Mouse (Mus musculus) embryonic facial prominence, embryonic 10.5 days (tissue): Measurements from ENCODE around the gene Taf8. TPM values are rescaled to one million over a fixed set of nuclear protein-coding genes. Genes with fewer than 3 reads are reported as not detected.
A peak's percentile ranks its signal among the peaks of the same experiment; 100 is the strongest.

Experiments used
- DNase-seq: peaks from one replicate; pipeline ENCODE4 v3.0.0-alpha.2; 2017; ENCODE audit warnings: low spot score
- H3K27ac ChIP-seq: fragments of 300-500 bp; sonication (generic); replicated peaks from 2 replicates; pipeline ENCODE4 v1.5.1; 2016; ENCODE audit warnings: mild to moderate bottlenecking
- H3K27me3 ChIP-seq: fragments of 300-500 bp; sonication (generic); replicated peaks from 2 replicates; pipeline ENCODE4 v1.6.1; 2016; ENCODE audit warnings: low read depth, mild to moderate bottlenecking; ENCODE audit not compliant: poor library complexity, severe bottlenecking
- H3K36me3 ChIP-seq: fragments of 300-500 bp; sonication (generic); replicated peaks from 2 replicates; pipeline ENCODE4 v1.6.1; 2016; ENCODE audit warnings: mild to moderate bottlenecking, moderate library complexity
- H3K4me1 ChIP-seq: fragments of 300-500 bp; sonication (generic); 2 replicates; pipeline ENCODE4 v1.6.1; 2016
- H3K4me3 ChIP-seq: fragments of 300-500 bp; sonication (generic); 2 replicates; pipeline ENCODE4 v1.5.1; 2016; ENCODE audit warnings: mild to moderate bottlenecking, moderate library complexity
- H3K9me3 ChIP-seq: fragments of 300-500 bp; sonication (generic); 2 replicates; pipeline ENCODE4 v1.6.1; 2016; ENCODE audit warnings: mild to moderate bottlenecking
- WGBS: fragments of 180-500 bp; shearing (Covaris S2); methylation state at CpG from one replicate; pipeline ENCODE4 v1.1.7; 2016; 5-methylcytosine and 5-hydroxymethylcytosine counted together
- polyA plus RNA-seq: library from polyadenylated mRNA; unstranded; fragments of >200 nt; fragmentation: Nextera tagmentation; extraction: Ambion mirVana; gene quantifications from 2 replicates; pipeline ENCODE4 v1.2.1, GENCODE M21; 2016

Gene Taf8
- polyA plus RNA-seq, 1 experiment from 2014 or later: 32.0 TPM

GRCm38 (mm10) chr17:47528919-47529318 is 26.8 kb upstream of the Taf8 start:
- H3K4me1 ChIP-seq: peaks cover 35% of the 10 kb centered on the region
- no peaks in the 10 kb centered on the region for H3K36me3 ChIP-seq
- no peaks in the 10 kb centered on the region for H3K27me3 ChIP-seq
- no peaks in the 10 kb centered on the region for H3K9me3 ChIP-seq
- H3K27ac ChIP-seq: peak overlapping the region; percentile 74
- no peak overlapping the region for H3K4me3 ChIP-seq
- DNase-seq: no peak
- 60% methylated on average over 8 of the region's 8 CpGs for WGBS

- no peaks in the 10 kb centered on the region for H3K9me3 ChIP-seq
- H3K36me3 ChIP-seq: no peaks in the 10 kb centered on the region
- peak; percentile 61 for DNase-seq
- WGBS: 42% methylated on average over 10 of the region's 10 CpGs
- H3K4me1 ChIP-seq: peaks cover 46% of the 10 kb centered on the region
- H3K27ac ChIP-seq: peak overlapping the region; percentile 89
- H3K4me3 ChIP-seq: peak overlapping the region; percentile 30; the same call in 1 of the 2 replicates
- H3K27me3 ChIP-seq: no peaks in the 10 kb centered on the region
These were observed 25.6 kb upstream of the Taf8 start for GRCm38 (mm10) chr17:47527581-47528300.

- Histone ChIP-seq H3K27ac (peak overlapping the region; percentile 89), H3K4me1 (peaks cover 54% of the 10 kb centered on the region), H3K27me3 (no peaks in the 10 kb centered on the region), H3K4me3 (no peak overlapping the region; the same call in 1 of the 2 replicates), H3K9me3 (no peaks in the 10 kb centered on the region), H3K36me3 (no peaks in the 10 kb centered on the region)
- 88% methylated on average over 17 of the region's 17 CpGs for WGBS
- DNase-seq: no peak
These were observed 24.9 kb upstream of the Taf8 start for GRCm38 (mm10) chr17:47526856-47527520.

- WGBS: 93% methylated on average over 6 of the region's 6 CpGs
These were observed 22.9 kb upstream of the Taf8 start for GRCm38 (mm10) chr17:47524991-47525390.

GRCm38 (mm10) chr17:47524055-47524454 is 22.0 kb upstream of the Taf8 start:
- H3K36me3 ChIP-seq: no peaks in the 10 kb centered on the region
- H3K4me3 ChIP-seq: no peak overlapping the region
- H3K9me3 ChIP-seq: no peaks in the 10 kb centered on the region
- 0 out of 2 replicates have a peak overlapping the region, but pooled peaks have one; percentile 91 for H3K27ac ChIP-seq
- DNase-seq: no peak
- H3K27me3 ChIP-seq: no peaks in the 10 kb centered on the region
- H3K4me1 ChIP-seq: peaks cover 65% of the 10 kb centered on the region
- 76% methylated on average over 8 of the region's 8 CpGs for WGBS

More at GRCm38 (mm10) chr17:47524991-47525390, 22.9 kb upstream of the Taf8 start:
- Histone ChIP-seq H3K4me3 (no peak overlapping the region), H3K4me1 (peaks cover 61% of the 10 kb centered on the region), H3K9me3 (no peaks in the 10 kb centered on the region), H3K27ac (no peak overlapping the region), H3K27me3 (no peaks in the 10 kb centered on the region), H3K36me3 (no peaks in the 10 kb centered on the region)
- no peak for DNase-seq

GRCm38 (mm10) chr17:47523211-47523682 is 21.2 kb upstream of the Taf8 start:
- Histone ChIP-seq H3K27ac (peak overlapping the region; percentile 91), H3K4me1 (peaks cover 63% of the 10 kb centered on the region), H3K9me3 (no peaks in the 10 kb centered on the region), H3K4me3 (peak overlapping the region; percentile 21; the same call in 1 of the 2 replicates), H3K27me3 (no peaks in the 10 kb centered on the region), H3K36me3 (no peaks in the 10 kb centered on the region)
- DNase-seq: no peak
- 71% methylated on average over 18 of the region's 18 CpGs for WGBS

- H3K4me3 ChIP-seq: no peak overlapping the region
- peaks cover 63% of the 10 kb centered on the region for H3K4me1 ChIP-seq
- no peaks in the 10 kb centered on the region for H3K27me3 ChIP-seq
- WGBS: 63% methylated on average over 4 of the region's 4 CpGs
- DNase-seq: no peak
- no peaks in the 10 kb centered on the region for H3K36me3 ChIP-seq
- H3K9me3 ChIP-seq: no peaks in the 10 kb centered on the region
- H3K27ac ChIP-seq: peak overlapping the region; percentile 91
These were observed 20.4 kb upstream of the Taf8 start for GRCm38 (mm10) chr17:47522536-47522935.

GRCm38 (mm10) chr17:47521551-47522258 is 19.6 kb upstream of the Taf8 start:
- 2% methylated on average over 17 of the region's 17 CpGs for WGBS
- Histone ChIP-seq H3K27ac (peak overlapping the region; percentile 91), H3K36me3 (no peaks in the 10 kb centered on the region), H3K9me3 (no peaks in the 10 kb centered on the region), H3K4me3 (peak overlapping the region; percentile 47), H3K4me1 (peaks cover 56% of the 10 kb centered on the region), H3K27me3 (no peaks in the 10 kb centered on the region)
- peak; percentile 87 for DNase-seq

GRCm38 (mm10) chr17:47518205-47518604 is 16.1 kb upstream of the Taf8 start:
- peaks cover 52% of the 10 kb centered on the region for H3K4me1 ChIP-seq
- WGBS: 40% methylated on average over 8 of the region's 8 CpGs
- peak; percentile 42 for DNase-seq
- H3K9me3 ChIP-seq: no peaks in the 10 kb centered on the region
- H3K4me3 ChIP-seq: peak overlapping the region; percentile 18; the same call in 1 of the 2 replicates
- H3K27ac ChIP-seq: peak overlapping the region; percentile 81
- no peaks in the 10 kb centered on the region for H3K27me3 ChIP-seq
- no peaks in the 10 kb centered on the region; the same call in 1 of the 2 replicates for H3K36me3 ChIP-seq

- 96% methylated on average over 3 of the region's 3 CpGs for WGBS
- H3K9me3 ChIP-seq: no peaks in the 10 kb centered on the region
- no peak overlapping the region for H3K27ac ChIP-seq
- DNase-seq: no peak
- no peak overlapping the region for H3K4me3 ChIP-seq
- H3K27me3 ChIP-seq: no peaks in the 10 kb centered on the region
- H3K36me3 ChIP-seq: no peaks in the 10 kb centered on the region; the same call in 1 of the 2 replicates
- H3K4me1 ChIP-seq: peaks cover 43% of the 10 kb centered on the region
These were observed 14.1 kb upstream of the Taf8 start for GRCm38 (mm10) chr17:47516232-47516631.

GRCm38 (mm10) chr17:47515180-47515844 is 13.2 kb upstream of the Taf8 start:
- H3K36me3 ChIP-seq: no peaks in the 10 kb centered on the region; the same call in 1 of the 2 replicates
- no peaks in the 10 kb centered on the region for H3K9me3 ChIP-seq
- H3K4me1 ChIP-seq: peaks cover 45% of the 10 kb centered on the region
- H3K4me3 ChIP-seq: no peak overlapping the region
- WGBS: 84% methylated on average over 7 of the region's 7 CpGs
- H3K27ac ChIP-seq: no peak overlapping the region
- H3K27me3 ChIP-seq: no peaks in the 10 kb centered on the region
- DNase-seq: no peak
